Mouse (Mus musculus): ENCODE results near the gene Tdo2.

Tdo2 gene

GRCm38 (mm10) chr3:81976102-81976501 lies at the start of gene Tdo2:
Gene Tdo2, minus strand, starts transcription at chr3:81976202.
- no peak for DNase-seq (ENCODE audit: low read depth)

DNA sequence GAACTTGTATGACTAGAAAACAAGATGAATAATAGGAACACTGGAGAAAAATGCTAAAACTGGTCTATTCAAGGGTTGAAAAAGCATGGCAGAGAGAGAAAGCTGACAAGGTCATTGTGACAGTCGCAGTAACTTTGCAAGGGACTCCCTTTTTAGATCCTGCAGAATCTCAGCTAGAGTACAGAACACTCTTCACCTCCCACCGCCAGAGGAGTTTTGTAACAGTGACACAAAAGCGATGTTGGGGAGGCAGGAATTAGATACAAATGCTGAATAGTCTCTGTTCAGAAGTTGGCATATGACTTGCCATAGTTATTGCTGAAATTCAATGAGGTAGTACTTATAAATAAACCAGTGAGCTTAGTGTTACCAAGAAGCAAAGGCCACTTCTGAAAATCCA lies 47.1 kb upstream of the Tdo2 start:
- no peak for DNase-seq (ENCODE audit: low read depth)

- no peak for DNase-seq (ENCODE audit: low read depth)
These were observed 46.5 kb upstream of the Tdo2 start for GRCm38 (mm10) chr3:82022421-82022920.

DNA sequence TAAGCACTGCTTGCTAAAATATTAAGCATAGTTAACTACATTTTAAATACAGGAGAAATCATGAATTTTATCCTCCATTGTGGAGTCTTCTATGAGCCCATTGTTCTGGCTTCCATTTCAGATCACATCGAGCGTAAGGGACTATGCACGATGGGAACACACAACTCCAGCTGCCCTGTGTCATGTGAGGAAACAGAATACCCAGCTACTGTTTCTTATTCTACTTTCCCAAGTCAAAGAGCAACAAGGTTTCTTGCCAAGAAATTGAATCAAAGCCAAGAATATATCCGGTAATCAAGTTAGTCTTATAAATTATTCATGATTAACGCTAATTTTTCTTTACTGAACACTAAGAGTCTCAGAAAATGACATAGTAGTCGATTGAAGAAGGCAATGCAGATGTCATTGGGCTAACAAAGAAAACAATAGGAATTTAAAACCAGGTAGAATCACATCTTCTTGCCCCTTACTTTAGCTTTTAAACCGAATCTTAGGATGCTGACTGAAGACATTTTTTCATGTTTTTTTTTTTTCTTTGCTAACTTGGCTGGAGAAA lies 38.2 kb upstream of the Tdo2 start:
- no peak for DNase-seq (ENCODE audit: low read depth)

DNA sequence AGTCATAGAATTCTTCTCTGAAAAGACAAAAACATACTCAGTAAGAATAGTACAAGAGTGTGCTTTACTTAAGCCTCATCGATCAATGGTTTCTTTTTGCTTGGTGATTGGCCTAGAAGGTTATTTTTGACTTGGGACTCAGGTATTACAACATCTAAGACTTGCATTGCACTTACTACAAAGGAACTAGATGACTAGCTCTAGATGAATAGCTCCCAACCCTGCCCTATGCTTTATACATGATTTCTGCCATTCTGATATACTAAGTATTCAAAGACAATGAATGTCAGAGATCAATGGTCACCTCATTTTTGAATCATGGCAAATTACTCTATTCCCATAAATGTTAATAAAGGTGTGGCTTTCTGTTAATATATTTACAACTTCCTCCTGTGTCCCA lies 31.0 kb upstream of the Tdo2 start:
- DNase-seq (ENCODE audit: low read depth), result no peak

DNA sequence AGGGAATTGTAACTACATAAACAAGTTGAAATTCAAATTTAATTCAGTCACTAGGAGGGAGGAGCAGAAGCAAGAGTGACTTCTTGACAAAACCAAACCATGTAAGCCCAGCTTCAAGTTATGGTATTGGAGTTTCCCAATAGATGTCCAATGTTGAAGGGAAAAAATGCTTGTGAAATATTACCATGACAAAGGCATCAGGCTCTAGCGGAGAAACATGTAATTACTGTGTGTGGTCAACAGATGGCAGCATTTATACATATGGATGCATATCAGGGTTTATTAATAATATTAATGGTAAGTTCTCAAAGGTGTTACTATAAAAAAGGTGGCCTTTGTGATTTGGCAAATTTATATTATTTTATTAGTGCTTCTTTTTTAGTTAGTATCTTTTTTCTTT lies 20.0 kb upstream of the Tdo2 start:
- peak; percentile 56 for DNase-seq (ENCODE audit: low read depth)

DNA sequence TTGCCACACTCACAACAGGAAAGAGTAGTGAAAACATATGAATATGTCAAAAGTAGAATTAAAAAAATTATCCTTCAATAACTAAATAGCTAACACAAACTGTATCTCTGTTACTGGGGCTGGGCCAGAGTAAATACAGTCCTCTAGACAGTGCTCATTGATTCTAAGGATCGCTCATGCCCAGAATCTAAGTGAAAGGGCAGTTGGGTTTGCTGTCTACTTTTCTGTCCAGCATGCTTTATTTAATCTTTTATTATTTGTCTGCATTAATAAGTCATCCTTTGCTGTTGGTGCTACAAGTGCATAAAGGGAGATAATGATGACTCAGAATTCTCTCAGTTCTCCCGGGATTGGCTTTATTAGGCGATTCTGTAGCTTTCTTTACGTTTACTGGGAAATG lies 19.4 kb upstream of the Tdo2 start:
- no peak for DNase-seq (ENCODE audit: low read depth)

DNA sequence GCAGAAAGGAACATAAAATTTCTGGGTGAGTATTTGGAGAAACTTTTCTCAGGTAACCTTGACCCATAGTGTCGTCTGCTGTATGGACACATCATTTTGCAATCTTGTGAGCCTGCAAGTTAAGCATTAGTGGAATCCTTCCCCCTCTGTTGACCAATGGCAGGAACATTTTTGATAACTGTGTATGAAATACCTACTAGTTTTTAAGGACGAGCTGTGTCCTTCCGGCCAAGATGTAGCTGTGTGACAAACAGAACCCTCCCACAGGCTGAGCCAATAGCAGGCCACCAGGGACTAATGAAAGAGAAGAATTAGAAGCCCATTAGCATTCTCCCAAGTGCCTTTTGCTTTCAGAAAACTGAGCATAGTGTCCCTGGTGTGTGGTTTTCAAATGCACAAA lies 14.5 kb upstream of the Tdo2 start:
- no peak for DNase-seq (ENCODE audit: low read depth)

DNA sequence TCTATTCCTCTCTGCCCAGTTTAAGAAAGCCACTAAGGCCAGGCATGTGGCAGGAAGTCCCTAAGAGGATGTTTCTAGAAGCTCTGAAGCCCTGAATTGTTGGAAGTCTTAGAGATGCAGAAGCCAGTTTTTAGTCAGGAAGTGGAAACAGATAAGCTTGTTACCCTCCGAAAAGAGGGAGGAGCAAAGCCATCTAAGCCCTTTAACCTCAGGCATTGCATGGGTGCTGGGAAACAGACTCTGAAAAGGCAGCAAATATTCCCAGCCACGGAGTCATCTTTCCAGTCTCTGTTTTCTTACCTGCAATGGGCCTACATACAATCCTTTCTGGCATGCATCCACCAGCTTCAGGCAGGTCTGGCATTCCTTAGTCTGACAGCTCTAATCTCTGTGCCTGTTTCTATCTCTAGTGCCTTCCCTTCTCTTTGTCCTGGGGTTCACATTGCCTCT lies 13.7 kb upstream of the Tdo2 start:
- peak; percentile 12 for DNase-seq (ENCODE audit: low read depth)

GRCm38 (mm10) chr3:81987628-81988027 lies 11.6 kb upstream of the Tdo2 start:
- DNase-seq (ENCODE audit: low read depth), result no peak

GRCm38 (mm10) chr3:81986103-81986502 lies 10.1 kb upstream of the Tdo2 start:
- no peak for DNase-seq (ENCODE audit: low read depth)

DNA sequence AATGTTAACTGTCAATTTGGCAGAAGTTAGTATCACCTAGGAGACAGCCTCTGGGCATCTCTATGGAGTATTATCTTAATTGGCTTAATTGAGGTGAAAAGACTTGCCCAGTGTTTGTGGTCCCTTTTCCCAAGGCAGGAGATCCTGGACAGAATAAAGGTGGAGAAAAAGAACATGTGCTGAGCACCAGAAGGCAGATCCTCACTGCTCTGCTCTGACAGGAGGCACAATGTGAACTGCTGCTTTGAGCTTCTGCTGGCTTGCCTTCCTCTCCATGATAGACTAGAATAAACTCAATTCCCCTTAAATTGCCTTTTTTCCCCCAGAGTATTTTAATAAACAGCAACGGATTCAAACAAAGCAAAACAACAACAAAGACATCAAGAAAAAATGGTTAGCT lies 9.1 kb upstream of the Tdo2 start:
- no peak for DNase-seq (ENCODE audit: low read depth)

GRCm38 (mm10) chr3:81983120-81983895 lies 7.3 kb upstream of the Tdo2 start:
- no peak for DNase-seq (ENCODE audit: low read depth)

DNA sequence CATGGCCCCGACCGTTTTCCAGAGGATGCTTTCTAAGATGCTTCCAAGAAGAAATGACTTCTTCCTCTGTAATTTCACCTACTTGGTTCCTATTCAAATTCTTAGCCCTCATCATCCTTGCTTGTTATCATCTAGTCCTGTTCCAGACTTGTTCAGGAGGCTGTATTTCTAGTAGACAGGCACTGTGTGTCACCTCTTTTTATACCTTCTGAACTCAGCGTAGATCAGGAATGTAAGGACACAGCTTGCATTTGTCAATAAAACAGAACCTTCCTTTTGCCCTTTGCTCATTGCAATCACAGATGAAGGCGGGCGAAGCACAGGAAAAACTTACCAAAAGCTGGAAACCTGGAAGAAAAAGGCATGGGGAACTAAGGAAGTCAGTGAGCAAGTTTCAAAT lies 6.0 kb upstream of the Tdo2 start, which contains the start of gene Asic5:
Asic5 (plus strand) TSS at position 301 of the 400 bp plus-strand sequence.
- DNase-seq (ENCODE audit: low read depth), result no peak

DNA sequence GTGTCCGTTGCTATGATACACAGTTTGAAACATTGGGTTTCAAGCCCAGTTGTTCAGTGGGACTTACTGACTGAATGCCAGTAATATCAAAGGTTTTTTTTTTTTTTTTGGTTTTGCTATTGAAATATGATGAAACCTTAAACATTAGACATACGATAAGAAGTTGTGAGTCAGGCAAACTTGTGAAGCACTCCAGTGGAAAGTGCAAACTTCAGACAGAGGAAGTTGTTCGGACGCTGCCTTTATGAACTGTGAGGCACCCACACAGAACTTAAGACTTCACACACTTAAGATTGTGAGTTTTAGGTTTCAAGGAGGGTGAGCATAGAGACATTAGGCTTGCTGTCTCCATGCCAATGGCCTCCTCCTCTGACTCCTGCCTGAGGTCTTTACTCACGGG lies 5.6 kb upstream of the Tdo2 start:
- DNase-seq (ENCODE audit: low read depth), result no peak

DNA sequence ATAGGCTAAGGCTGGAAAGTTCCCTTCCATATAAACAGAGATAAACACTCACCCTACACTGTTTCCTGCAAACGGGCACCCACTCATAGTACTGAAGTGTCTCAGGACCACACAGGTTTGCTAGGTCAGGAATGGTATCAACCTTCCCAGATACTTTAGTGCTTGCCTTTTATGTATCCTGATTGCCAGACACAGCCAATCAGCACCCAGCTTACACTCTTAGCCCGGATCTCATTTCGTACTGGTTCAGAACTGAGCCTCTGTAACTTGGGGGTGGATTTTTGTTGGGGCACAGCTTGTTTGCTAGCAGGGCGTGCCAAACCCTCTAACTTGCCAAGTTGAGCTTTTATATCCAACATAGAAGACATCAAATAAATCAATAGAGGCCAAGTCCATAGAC lies 395 bp downstream of the Tdo2 start:
- no peak for DNase-seq (ENCODE audit: low read depth)

GRCm38 (mm10) chr3:81964596-81964995 lies 11.4 kb downstream of the Tdo2 start:
- DNase-seq (ENCODE audit: low read depth), result no peak

DNA sequence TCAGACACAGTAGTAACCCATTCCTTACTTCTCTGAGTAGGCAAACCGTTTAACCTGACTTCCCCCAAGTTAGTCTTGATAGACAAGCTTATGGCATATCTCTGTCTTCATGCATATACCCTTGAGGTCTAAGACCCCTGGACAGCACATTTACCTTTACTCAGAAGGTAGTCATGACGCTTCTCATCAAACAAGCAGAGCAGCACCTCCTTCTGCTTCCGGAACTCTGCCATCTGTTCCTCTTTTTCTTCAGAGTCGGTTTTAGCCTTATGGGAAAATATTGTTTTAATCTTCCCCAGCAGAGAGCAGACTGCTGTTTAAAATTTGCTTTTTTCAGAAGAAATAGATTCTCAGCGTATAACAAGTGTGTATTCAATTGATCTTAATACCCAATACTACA lies 12.2 kb downstream of the Tdo2 start:
- DNase-seq (ENCODE audit: low read depth), result no peak

DNA sequence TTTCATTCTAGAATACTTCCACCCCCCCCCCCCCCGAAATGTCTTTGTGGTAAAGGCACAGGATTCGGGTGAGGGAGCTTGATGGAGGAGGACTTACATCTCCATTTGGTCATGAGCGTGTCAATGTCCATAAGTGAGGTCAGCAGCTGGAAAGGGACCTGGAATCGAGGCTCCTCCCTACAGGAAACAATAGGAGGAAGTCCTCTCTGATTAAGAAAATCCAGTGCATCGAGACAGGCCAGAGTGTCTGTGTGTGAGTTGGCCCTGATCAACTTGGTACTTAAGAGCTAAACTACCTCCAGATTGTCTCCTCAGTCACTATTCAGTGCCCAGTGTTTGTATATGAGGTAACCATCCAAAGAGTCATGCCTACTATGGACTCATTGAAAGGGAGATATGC lies 14.7 kb downstream of the Tdo2 start:
- DNase-seq (ENCODE audit: low read depth), result no peak

DNA sequence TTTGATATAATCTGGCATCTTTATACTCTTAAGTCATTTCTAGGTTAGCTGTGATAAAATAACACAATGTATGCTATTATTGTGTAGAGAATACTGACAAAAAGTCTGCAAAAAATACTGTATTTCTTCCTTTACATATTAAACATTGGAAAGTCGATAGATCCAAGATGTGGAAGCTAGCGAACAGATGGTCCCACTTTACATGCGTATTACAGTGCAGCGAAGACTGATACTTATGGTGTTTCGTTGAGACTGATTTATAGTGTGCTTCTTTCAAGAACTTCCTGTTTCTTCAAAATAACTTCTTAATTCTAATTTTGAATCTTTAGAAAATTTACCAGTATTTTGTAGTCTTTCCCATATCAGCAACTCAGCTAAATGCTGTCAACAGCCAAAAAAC lies 18.5 kb downstream of the Tdo2 start:
- DNase-seq (ENCODE audit: low read depth), result no peak

DNA sequence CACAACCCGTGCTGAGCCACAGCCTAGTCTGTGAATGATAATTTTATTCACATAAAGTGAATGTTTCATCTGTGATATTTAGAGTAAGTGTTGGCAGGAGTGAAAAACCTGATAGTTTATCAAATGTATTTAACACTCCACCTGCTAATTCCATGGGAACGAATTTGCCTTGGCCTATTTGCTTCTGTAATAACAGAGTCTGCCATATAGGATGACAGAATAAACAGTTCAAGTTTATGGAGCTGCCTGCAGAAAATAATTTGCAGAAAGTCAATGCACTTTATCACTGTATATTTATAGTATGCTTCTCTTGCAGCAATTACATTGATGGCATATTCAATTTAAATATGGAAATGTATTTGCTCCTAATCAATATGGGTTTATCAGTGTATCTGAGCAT lies 24.2 kb downstream of the Tdo2 start:
- DNase-seq (ENCODE audit: low read depth), result no peak

- DNase-seq (ENCODE audit: low read depth), result no peak
These were observed 27.0 kb downstream of the Tdo2 start for GRCm38 (mm10) chr3:81949048-81949447.

DNA sequence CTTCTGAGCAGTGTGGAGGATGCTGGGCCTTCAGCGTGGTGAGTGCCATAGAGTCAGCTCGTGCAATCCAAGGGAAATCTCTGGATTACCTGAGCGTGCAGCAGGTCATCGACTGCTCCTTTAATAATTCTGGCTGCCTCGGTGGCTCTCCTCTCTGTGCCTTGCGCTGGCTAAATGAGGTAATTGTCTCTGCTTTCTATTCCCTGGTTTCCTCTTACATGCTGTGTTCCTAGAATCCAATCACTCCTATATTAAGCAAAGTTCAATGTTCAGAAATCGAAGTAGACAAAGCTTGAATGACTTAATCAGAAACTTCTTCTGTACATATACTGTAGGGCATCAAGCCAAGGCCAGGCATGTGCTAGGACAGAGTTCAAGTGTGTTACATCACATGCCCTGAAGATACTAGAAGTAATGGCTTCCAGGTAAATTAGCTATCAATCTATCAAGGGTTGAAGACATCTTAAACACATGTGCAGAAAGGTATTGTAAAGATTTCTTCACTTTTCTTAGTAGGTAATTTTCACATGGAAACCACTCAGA lies 31.1 kb downstream of the Tdo2 start:
- no peak for DNase-seq (ENCODE audit: low read depth)

All from naive thymus-derived CD4-positive, alpha-beta T cell, adult 2 months (primary cell).